Mouse (Mus musculus) ES-E14 (cell line): ENCODE results near the gene Myo6. TPM values are rescaled to one million over a fixed set of nuclear protein-coding genes. Genes with fewer than 3 reads are reported as not detected.

Source experiments
- DNase-seq: peaks from one replicate; pipeline ENCODE4 v3.0.0-alpha.2; 2013; ENCODE audit warnings: low read depth, low spot score
- H3K27ac ChIP-seq: 2 replicates; pipeline ENCODE4 v1.5.1; 2012; ENCODE audit warnings: low read depth, mild to moderate bottlenecking, low read length, moderate library complexity, mixed read lengths; ENCODE audit not compliant: poor library complexity, insufficient read depth, severe bottlenecking
- H3K36me3 ChIP-seq: 2 replicates; pipeline ENCODE4 v1.6.1; 2012; ENCODE audit warnings: mild to moderate bottlenecking, low read length, moderate library complexity, mixed read lengths; ENCODE audit not compliant: control insufficient read depth, poor library complexity, insufficient read depth, severe bottlenecking
- H3K4me1 ChIP-seq, 2 experiments: fragments of 150-350 bp in 1 of 2; sonication (generic) in 1 of 2; 2 replicates each; pipeline ENCODE4 v1.6.1; 2012; ENCODE audit warnings: low read length in 2 of 2, mild to moderate bottlenecking in 1 of 2, mixed read lengths in 1 of 2; ENCODE audit not compliant: control insufficient read depth in 2 of 2, insufficient read depth in 2 of 2, poor library complexity in 1 of 2
- H3K4me3 ChIP-seq, 2 experiments: fragments of 150-350 bp in 1 of 2; sonication (generic) in 1 of 2; 2 replicates each; pipeline ENCODE4 v1.5.1; 2012; ENCODE audit warnings: low read length in 2 of 2, low read depth in 1 of 2, mild to moderate bottlenecking in 1 of 2, mixed read lengths in 1 of 2; ENCODE audit not compliant: insufficient read depth in 1 of 2, poor library complexity in 1 of 2, severe bottlenecking in 1 of 2
- H3K9ac ChIP-seq: 2 replicates; pipeline ENCODE4 v1.6.1; 2012; ENCODE audit warnings: low read depth, mild to moderate bottlenecking, low read length, mixed read lengths; ENCODE audit not compliant: poor library complexity, insufficient read depth, severe bottlenecking
- H3K9me3 ChIP-seq: fragments of 150-350 bp; sonication (generic); 2 replicates; pipeline ENCODE4 v1.6.1; 2012; ENCODE audit warnings: low read depth, mild to moderate bottlenecking, low read length; ENCODE audit not compliant: control insufficient read depth, insufficient read depth
- CHD2 ChIP-seq: IDR thresholded peaks from 2 replicates; pipeline ENCODE4 v1.6.1; 2014; ENCODE audit warnings: mild to moderate bottlenecking, low read depth, low read length, inconsistent platforms
- HCFC1 ChIP-seq: IDR thresholded peaks from 2 replicates; pipeline ENCODE4 v1.6.1; 2012; ENCODE audit warnings: low read length, inconsistent platforms, borderline replicate concordance; ENCODE audit not compliant: insufficient read depth
- MAFK ChIP-seq: IDR thresholded peaks from 2 replicates; pipeline ENCODE4 v1.6.1; 2014; ENCODE audit warnings: mild to moderate bottlenecking, low read depth, low read length, inconsistent platforms; ENCODE audit not compliant: insufficient read depth
- ZC3H11A ChIP-seq: IDR thresholded peaks from 2 replicates; pipeline ENCODE4 v1.6.1; 2012; ENCODE audit warnings: low read depth, mild to moderate bottlenecking, inconsistent platforms, low read length, borderline replicate concordance
- ZNF384 ChIP-seq: IDR thresholded peaks from 2 replicates; pipeline ENCODE4 v1.6.1; 2012; ENCODE audit warnings: low read depth, low read length, inconsistent platforms
- in situ Hi-C, 2 experiments: fragments of 600-800 bp; cut with MboI; formaldehyde crosslinking; loops; one replicate each; pipeline ENCODE4 v1.15.1; 2025; ENCODE audit warnings: low sequenced_read_pairs in 2 of 2, inconsistent platforms in 1 of 2; ENCODE audit not compliant: unreplicated experiment in 2 of 2
- total RNA-seq: library from RNA; depleted of rRNA; stranded (reverse); fragments of 300-350 nt; gene quantifications from 2 replicates; pipeline ENCODE4 v1.2.3, GENCODE M21; 2012

Myo6 gene
- total RNA-seq, 1 experiment, result 9.0 TPM

- in situ Hi-C loops, result no loop called here
Measured at GRCm38 (mm10) chr9:80275053-80275771, 110.4 kb downstream of the Myo6 start.

GRCm38 (mm10) chr9:80275772-80276134 is 110.9 kb downstream of the Myo6 start:
- Histone ChIP-seq H3K36me3 (no peaks in the 10 kb centered on the region), H3K4me1 (no peaks in the 10 kb centered on the region), H3K9ac (no peak overlapping the region), H3K27ac (no peak overlapping the region), H3K4me3 (no peak overlapping the region), H3K9me3 (no peaks in the 10 kb centered on the region)
- no peak for DNase-seq
- TF ChIP-seq ZC3H11A, result no peak
- TF ChIP-seq ZNF384, result no peak
- no peak for TF ChIP-seq CHD2
- TF ChIP-seq HCFC1, result no peak
- TF ChIP-seq MAFK, result no peak
- in situ Hi-C loops, result no loop called here

More at GRCm38 (mm10) chr9:80275053-80275771, 110.4 kb downstream of the Myo6 start:
- no peak overlapping the region for H3K4me3 ChIP-seq
- no peaks in the 10 kb centered on the region for H3K4me1 ChIP-seq
- no peak overlapping the region for H3K9ac ChIP-seq
- H3K9me3 ChIP-seq, result no peaks in the 10 kb centered on the region
- no peak for DNase-seq
- H3K27ac ChIP-seq, result no peak overlapping the region
- TF ChIP-seq HCFC1, result no peak
- no peaks in the 10 kb centered on the region for H3K36me3 ChIP-seq

- no peak for TF ChIP-seq ZC3H11A
- TF ChIP-seq MAFK, result peak; percentile 57; the same call in 1 of the 2 replicates
- Histone ChIP-seq H3K4me3 (no peak overlapping the region), H3K4me1 (no peaks in the 10 kb centered on the region), H3K27ac (no peak overlapping the region), H3K9me3 (no peaks in the 10 kb centered on the region), H3K36me3 (no peaks in the 10 kb centered on the region), H3K9ac (no peak overlapping the region)
- no peak for DNase-seq
- in situ Hi-C loops, result no loop called here
Measured at GRCm38 (mm10) chr9:80277157-80277556, 112.3 kb downstream of the Myo6 start.

- Histone ChIP-seq H3K9me3 (no peaks in the 10 kb centered on the region), H3K4me3 (no peak overlapping the region), H3K27ac (no peak overlapping the region), H3K9ac (no peak overlapping the region), H3K36me3 (no peaks in the 10 kb centered on the region), H3K4me1 (no peaks in the 10 kb centered on the region)
- no peak for DNase-seq
- in situ Hi-C loops, result no loop called here
- TF ChIP-seq ZC3H11A (no peak), CHD2 (no peak), HCFC1 (no peak), ZNF384 (no peak), MAFK (no peak)
Measured at GRCm38 (mm10) chr9:80277770-80278169, 112.9 kb downstream of the Myo6 start.

- DNase-seq, result no peak
Measured at GRCm38 (mm10) chr9:80280724-80281123, 115.9 kb downstream of the Myo6 start.

More at GRCm38 (mm10) chr9:80280724-80281123, 115.9 kb downstream of the Myo6 start:
- Histone ChIP-seq H3K9me3 (no peaks in the 10 kb centered on the region), H3K4me1 (peaks cover 0 to 2% of the 10 kb centered on the region in 2 experiments; a peak in 2 of 4 replicates), H3K4me3 (no peak overlapping the region), H3K9ac (no peak overlapping the region), H3K36me3 (no peaks in the 10 kb centered on the region), H3K27ac (no peak overlapping the region)
- TF ChIP-seq ZNF384, result no peak
- no peak for TF ChIP-seq HCFC1
- TF ChIP-seq CHD2, result no peak
- TF ChIP-seq ZC3H11A, result no peak
- no peak for TF ChIP-seq MAFK
- in situ Hi-C loops, result no loop called here
